Mouse (Mus musculus) neutrophil, adult 5-6 weeks (primary cell): ENCODE results near the gene Irf7. TPM values are rescaled to one million over a fixed set of nuclear protein-coding genes. Genes with fewer than 3 reads are reported as not detected.

Experiments used
- total RNA-seq: library from RNA; stranded (forward); fragments of 200-1000 nt; gene quantifications from 2 replicates; pipeline ENCODE4 v1.2.3, GENCODE M21; 2017

Irf7 gene
- total RNA-seq, 1 experiment from 2014 or later = 122 TPM

Other genes starting within 250 kb of the Irf7 start
- 105 and 120 TPM in 2 replicates for gene Ifitm6, start 248.6 kb downstream of the Irf7 start, total RNA-seq
- not detected in 2 replicates for gene Gm17387, start 237.3 kb downstream of the Irf7 start, total RNA-seq
- not detected in 2 replicates for gene B4galnt4, start 205.4 kb downstream of the Irf7 start, total RNA-seq
- 10.5 and 11.0 TPM in 2 replicates for gene Pkp3, start 188.3 kb downstream of the Irf7 start, total RNA-seq
- 21.0 and 21.9 TPM in 2 replicates for gene Sigirr, start 165.9 kb downstream of the Irf7 start, total RNA-seq
- not detected in 2 replicates for gene Ano9, start 148.7 kb downstream of the Irf7 start, total RNA-seq
- 4.2 and 6.3 TPM in 2 replicates for gene Ptdss2, start 144.1 kb downstream of the Irf7 start, total RNA-seq
- 41.0 and 51.8 TPM in 2 replicates for gene Rnh1, start 93.6 kb downstream of the Irf7 start, total RNA-seq
- 13.7 and 23.8 TPM in 2 replicates for gene Hras, start 72.5 kb downstream of the Irf7 start, total RNA-seq
- gene Lrrc56, start 72.3 kb downstream of the Irf7 start, total RNA-seq = 1.9 and 3.9 TPM in 2 replicates
- gene Lmntd2, start 52.4 kb downstream of the Irf7 start, total RNA-seq = 2.6 and 3.2 TPM in 2 replicates
- 7.1 and 9.0 TPM in 2 replicates for gene Rassf7, start 50.6 kb downstream of the Irf7 start, total RNA-seq
- gene Phrf1, start 37.7 kb downstream of the Irf7 start, total RNA-seq = 82.6 and 97.8 TPM in 2 replicates
- not detected in 2 replicates for gene Cdhr5, start 10.3 kb upstream of the Irf7 start, total RNA-seq
- not detected in 2 replicates for gene Sct, start 12.7 kb upstream of the Irf7 start, total RNA-seq
- not detected in 2 replicates for gene Drd4, start 25.5 kb upstream of the Irf7 start, total RNA-seq
- gene Deaf1, start 61.2 kb upstream of the Irf7 start, total RNA-seq = 23.2 and 27.9 TPM in 2 replicates
- gene Tmem80, start 61.3 kb upstream of the Irf7 start, total RNA-seq = 24.2 and 24.7 TPM in 2 replicates
- gene Eps8l2, start 72.4 kb upstream of the Irf7 start, total RNA-seq = 3.1 and 7.9 TPM in 2 replicates
- gene Taldo1, start 125.7 kb upstream of the Irf7 start, total RNA-seq = 1,594 and 1,707 TPM in 2 replicates
- gene Gatd1, start 147.7 kb upstream of the Irf7 start, total RNA-seq = 16.8 and 21.9 TPM in 2 replicates
- gene Cend1, start 163.0 kb upstream of the Irf7 start, total RNA-seq = 0.25 TPM in 1 of 2 replicates, not detected in the other
- gene Slc25a22, start 171.4 kb upstream of the Irf7 start, total RNA-seq = 4.9 and 9.7 TPM in 2 replicates
- 2.9 and 6.5 TPM in 2 replicates for gene Pidd1, start 177.5 kb upstream of the Irf7 start, total RNA-seq
- gene Rplp2, start 180.9 kb upstream of the Irf7 start, total RNA-seq = 2,224 and 3,167 TPM in 2 replicates
- gene Pnpla2, start 188.7 kb upstream of the Irf7 start, total RNA-seq = 74.4 and 78.7 TPM in 2 replicates
- 2.8 and 3.2 TPM in 2 replicates for gene Cracr2b, start 194.6 kb upstream of the Irf7 start, total RNA-seq
- 29.8 and 31.1 TPM in 2 replicates for gene Cd151, start 200.9 kb upstream of the Irf7 start, total RNA-seq
- 10.5 and 13.1 TPM in 2 replicates for gene Polr2l, start 208.7 kb upstream of the Irf7 start, total RNA-seq
- not detected in 2 replicates for gene Tspan4, start 208.8 kb upstream of the Irf7 start, total RNA-seq